Mouse (Mus musculus): ENCODE results near the gene Csf3.

- TF ChIP-seq GATA1 (IDR thresholded peaks at IDR 0.05; ENCODE audit: low read length), result no peak
- no peak for TF ChIP-seq TAL1 (IDR thresholded peaks at IDR 0.05; ENCODE audit: low read length)
Observed at GRCm38 (mm10) chr11:98694301-98694700, 6.8 kb upstream of the Csf3 start.
